Mouse (Mus musculus) kidney, adult 2 months (tissue): Measurements from ENCODE around the gene Myo15b. TPM values are rescaled to one million over a fixed set of nuclear protein-coding genes. Genes with fewer than 3 reads are reported as not detected.

Source experiments
- DNase-seq: peaks from one replicate; pipeline ENCODE4 v3.0.0; 2021
- H3K27ac ChIP-seq: fragments of 200-500 bp; 2 replicates; pipeline ENCODE4 v1.5.1; 2012; ENCODE audit warnings: low read depth, low read length, control low read depth, inconsistent platforms; ENCODE audit not compliant: insufficient read depth
- H3K27me3 ChIP-seq: fragments of 200-500 bp; replicated peaks from 2 replicates; pipeline ENCODE4 v1.6.1; 2012; ENCODE audit warnings: mild to moderate bottlenecking, moderate library complexity, low read length, inconsistent platforms; ENCODE audit not compliant: control insufficient read depth, insufficient read depth
- H3K36me3 ChIP-seq: fragments of 200-500 bp; 2 replicates; pipeline ENCODE4 v1.6.1; 2012; ENCODE audit warnings: mild to moderate bottlenecking, moderate library complexity, low read length, inconsistent platforms; ENCODE audit not compliant: control insufficient read depth, insufficient read depth
- H3K4me1 ChIP-seq: fragments of 200-500 bp; 2 replicates; pipeline ENCODE4 v1.6.1; 2011; ENCODE audit warnings: low read length; ENCODE audit not compliant: control insufficient read depth, insufficient read depth
- H3K4me3 ChIP-seq: fragments of 200-500 bp; 2 replicates; pipeline ENCODE4 v1.5.1; 2011; ENCODE audit warnings: mild to moderate bottlenecking, low read depth, low read length, control low read depth; ENCODE audit not compliant: insufficient read depth
- CTCF ChIP-seq: fragments of 200-500 bp; conservative IDR thresholded peaks from 2 replicates; pipeline ENCODE4 v1.5.1; 2011; ENCODE audit warnings: low read depth, mild to moderate bottlenecking, control low read depth, low read length, moderate library complexity, mixed read lengths; ENCODE audit not compliant: insufficient read depth, insufficient read length
- POLR2A ChIP-seq: fragments of 200-500 bp; IDR thresholded peaks from one replicate; pipeline ENCODE4 v1.6.1; 2011; ENCODE audit warnings: low read depth, low read length, control low read depth
- WGBS: fragments of 180-500 bp; shearing (Covaris S2); methylation state at CpG from one replicate; pipeline ENCODE4 v1.1.7; 2018; 5-methylcytosine and 5-hydroxymethylcytosine counted together
- polyA plus RNA-seq: library from polyadenylated mRNA; depleted of rRNA; stranded (reverse); fragments of >200 nt; gene quantifications from 2 replicates; pipeline ENCODE4 v1.2.3, GENCODE M21; 2012

The Myo15b gene
- polyA plus RNA-seq, 1 experiment: 104 TPM

DNA sequence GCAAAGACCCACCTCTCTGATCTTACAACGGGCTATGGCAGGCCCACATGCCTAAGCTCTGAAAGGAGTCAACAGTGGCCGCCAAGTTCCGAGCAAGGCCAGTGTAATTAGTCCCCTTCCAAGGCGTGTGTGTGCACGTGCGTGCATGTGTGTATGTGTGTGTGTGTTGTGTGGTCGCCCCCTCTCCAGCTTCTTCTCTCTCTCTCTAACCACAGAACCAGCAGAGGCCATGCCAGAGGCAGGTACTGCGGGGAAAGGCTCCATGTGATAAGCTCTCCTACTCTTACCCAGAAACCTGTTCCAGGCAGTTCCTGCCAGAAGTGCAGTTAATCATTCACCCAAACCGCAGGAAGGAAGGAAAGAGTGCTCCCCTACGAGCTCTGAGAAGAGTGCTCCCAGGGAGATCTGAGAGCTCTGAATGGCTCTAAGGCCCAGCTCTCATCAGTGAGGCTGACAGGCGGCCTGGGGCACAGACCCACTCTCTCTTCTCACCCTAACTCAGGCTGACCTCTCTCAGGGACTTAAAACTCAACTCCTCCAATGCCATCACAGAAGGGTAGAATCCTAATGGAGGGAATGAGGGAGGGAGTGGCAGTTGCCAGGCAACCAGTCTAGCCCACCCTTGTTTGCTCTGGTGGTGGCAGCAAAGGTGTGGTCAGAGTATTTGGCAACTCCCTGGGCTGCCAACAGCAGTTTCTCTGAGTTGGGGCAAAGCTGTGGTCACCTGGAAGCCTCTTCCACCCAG is 53.6 kb downstream of the Myo15b start, which contains the start of gene Smim6:
TSS of gene Smim6 (plus strand) at position 386 of the 745 bp plus-strand sequence.
- TF ChIP-seq CTCF: no peak
- TF ChIP-seq POLR2A: no peak
- H3K4me1 ChIP-seq: peaks cover 18% of the 10 kb centered on the region
- no peaks in the 10 kb centered on the region for H3K36me3 ChIP-seq
- H3K27ac ChIP-seq: peak within 1 kb of the TSS; percentile 95
- no peak within 1 kb of the TSS for H3K4me3 ChIP-seq
- DNase-seq: peak; percentile 91
- no peaks in the 10 kb centered on the region for H3K27me3 ChIP-seq
- 38% methylated on average over 11 of the region's 11 CpGs for WGBS

DNA sequence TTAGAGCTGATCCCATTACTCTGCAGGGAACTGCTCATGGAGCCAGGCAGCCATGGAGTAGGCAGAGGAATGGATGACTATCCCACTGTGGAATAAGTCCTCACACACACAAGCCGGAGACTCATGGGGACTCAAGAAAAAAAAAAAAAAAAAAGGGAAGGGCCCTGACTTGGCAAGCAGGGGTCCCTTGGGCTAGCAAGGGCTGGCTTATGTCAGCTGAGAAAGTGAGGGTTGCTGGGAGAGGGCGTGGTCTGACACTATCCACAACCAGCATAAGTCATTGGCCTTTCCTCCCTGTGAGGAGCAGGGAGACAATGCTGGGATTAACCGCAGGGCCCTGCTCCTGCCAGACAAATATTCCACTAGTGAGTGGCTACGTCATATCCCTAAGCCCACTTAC is 58.4 kb downstream of the Myo15b start:
- WGBS: 94% methylated on average over 4 of the region's 4 CpGs
- H3K36me3 ChIP-seq: no peaks in the 10 kb centered on the region

DNA sequence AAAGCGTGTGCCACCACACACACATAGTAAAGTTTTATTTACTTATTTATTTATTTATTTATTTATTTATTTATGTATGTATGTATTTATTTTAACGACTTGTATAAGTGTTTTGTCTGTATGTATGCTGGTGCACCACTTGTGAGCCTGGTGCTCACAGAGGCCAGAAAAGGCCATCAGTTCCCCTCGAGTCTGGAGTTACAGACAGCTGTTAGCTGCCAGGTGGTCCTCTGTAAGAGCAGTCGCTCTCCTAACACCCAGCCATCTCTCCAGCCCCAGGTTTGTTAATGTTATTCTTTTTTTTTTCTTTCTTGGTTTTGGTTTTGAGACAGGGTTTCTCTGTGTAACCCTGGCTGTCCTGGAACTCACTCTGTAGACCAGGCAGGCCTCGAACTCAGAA is 60.4 kb downstream of the Myo15b start:
- Histone ChIP-seq H3K4me3 (no peak overlapping the region), H3K36me3 (no peaks in the 10 kb centered on the region), H3K27ac (no peak overlapping the region), H3K4me1 (no peaks in the 10 kb centered on the region), H3K27me3 (no peaks in the 10 kb centered on the region)
- 95% methylated on average over 5 of the region's 5 CpGs for WGBS
- DNase-seq: no peak
- TF ChIP-seq CTCF (no peak), POLR2A (no peak)

More for the DNA sequence above, 58.4 kb downstream of the Myo15b start:
- Histone ChIP-seq H3K27ac (no peak overlapping the region), H3K4me3 (no peak overlapping the region), H3K4me1 (peaks cover 6% of the 10 kb centered on the region), H3K27me3 (no peaks in the 10 kb centered on the region)
- DNase-seq: no peak
- TF ChIP-seq CTCF (no peak), POLR2A (no peak)

DNA sequence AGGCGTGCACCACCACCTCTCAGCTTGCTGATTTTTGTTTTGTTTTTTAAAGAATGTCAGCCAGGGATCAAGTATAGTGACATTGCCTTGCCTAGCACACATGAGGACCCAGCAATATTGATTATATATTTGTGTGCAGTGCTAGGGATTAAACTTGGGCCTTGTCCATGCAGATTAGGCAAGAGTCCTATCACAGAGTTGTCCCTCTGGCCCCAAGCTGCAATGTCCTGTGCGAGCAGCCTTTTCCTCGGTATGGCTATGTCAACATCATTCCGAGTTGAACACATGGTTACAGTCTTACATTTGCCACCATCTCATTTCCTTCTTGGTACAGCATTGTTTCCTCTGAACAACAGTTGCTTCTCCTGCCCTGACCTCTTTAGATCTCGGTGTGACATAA is 60.9 kb downstream of the Myo15b start:
- TF ChIP-seq CTCF (no peak), POLR2A (no peak)
- no peak for DNase-seq
- Histone ChIP-seq H3K36me3 (no peaks in the 10 kb centered on the region), H3K4me1 (no peaks in the 10 kb centered on the region), H3K27me3 (no peaks in the 10 kb centered on the region), H3K27ac (no peak overlapping the region), H3K4me3 (no peak overlapping the region)
- WGBS: 93% methylated on average over 5 of the region's 5 CpGs

DNA sequence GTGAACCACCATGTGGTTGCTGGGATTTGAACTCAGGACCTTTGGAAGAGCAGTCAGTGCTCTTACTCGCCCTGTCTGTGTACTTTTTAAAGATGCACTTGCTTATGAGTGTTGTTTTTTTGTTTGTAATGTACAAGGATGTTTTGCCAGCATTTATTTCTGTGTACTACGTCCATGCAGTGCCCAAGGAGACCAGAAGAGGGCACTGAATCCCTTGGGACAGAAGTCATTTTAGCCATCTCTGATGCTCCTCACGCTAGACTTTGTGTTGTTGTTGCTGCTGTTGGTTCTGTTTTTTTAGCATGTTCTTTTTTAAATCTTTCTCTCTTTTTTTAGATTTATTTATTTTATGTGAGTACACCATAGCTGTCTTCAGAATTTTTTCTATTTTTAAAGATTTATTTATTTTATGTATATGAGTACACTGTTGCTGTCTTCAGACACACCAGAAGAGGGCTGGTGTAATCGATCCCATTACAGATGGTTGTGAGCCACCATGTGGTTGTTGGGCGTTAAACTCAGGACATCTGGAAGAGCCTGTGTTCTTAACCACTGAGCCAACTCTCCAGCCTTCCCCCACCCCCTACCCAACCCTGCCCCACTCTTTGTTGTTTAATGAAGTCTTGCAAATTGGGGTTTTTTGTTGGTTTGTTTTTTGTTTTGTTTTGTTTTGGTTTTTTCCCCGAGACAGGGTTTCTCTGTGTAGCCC is 62.1 kb downstream of the Myo15b start:
- H3K27me3 ChIP-seq: no peaks in the 10 kb centered on the region
- WGBS: 33% methylated on average over 6 of the region's 6 CpGs
- peak; percentile 73 for DNase-seq

DNA sequence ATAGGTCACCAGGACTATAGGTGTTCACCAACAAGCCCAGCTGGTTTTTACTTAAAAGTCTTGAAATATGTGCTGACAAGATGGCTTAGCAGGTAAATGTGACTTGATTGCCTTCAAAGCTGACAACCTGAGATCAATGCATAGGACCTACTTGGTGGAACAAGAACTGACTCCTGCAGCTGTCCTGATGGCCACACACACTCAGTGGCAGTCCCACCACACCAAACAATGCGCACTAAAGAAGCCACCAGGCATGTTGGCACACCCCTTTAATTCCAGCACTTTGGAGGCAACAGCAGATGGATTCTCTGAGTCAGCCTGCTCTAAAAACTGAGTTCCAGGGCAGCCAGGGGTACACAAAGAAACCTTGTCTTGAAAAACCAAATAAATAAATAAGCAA is 63.8 kb downstream of the Myo15b start:
- Histone ChIP-seq H3K4me1 (no peaks in the 10 kb centered on the region), H3K27me3 (no peaks in the 10 kb centered on the region), H3K27ac (no peak overlapping the region), H3K36me3 (no peaks in the 10 kb centered on the region), H3K4me3 (no peak overlapping the region)
- DNase-seq: no peak
- 100% methylated on average over 1 of the region's 1 CpGs for WGBS
- TF ChIP-seq POLR2A (no peak), CTCF (no peak)

More for the DNA sequence above, 62.1 kb downstream of the Myo15b start:
- Histone ChIP-seq H3K4me3 (no peak overlapping the region), H3K36me3 (no peaks in the 10 kb centered on the region), H3K27ac (no peak overlapping the region), H3K4me1 (no peaks in the 10 kb centered on the region)
- peak; percentile 70 for TF ChIP-seq CTCF
- no peak for TF ChIP-seq POLR2A

DNA sequence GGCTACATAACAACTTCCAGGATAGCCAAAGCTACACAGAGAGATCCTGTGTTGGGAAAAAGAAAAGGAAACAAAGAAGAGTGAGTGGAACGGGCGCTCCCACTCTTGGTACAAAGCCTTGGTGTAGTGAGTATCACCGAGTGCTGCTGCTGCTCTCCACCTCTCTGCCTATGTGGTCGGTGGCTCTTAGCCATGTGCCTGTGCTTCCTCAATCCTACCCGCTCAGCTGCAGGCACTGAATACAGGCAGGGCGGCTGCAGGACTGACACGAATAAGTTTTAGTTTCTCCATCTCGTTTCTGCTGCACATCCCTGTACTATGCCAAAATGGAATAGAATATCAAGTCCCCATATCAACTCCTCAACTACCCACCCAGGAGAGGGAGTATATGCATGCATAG is 70.8 kb downstream of the Myo15b start:
- Histone ChIP-seq H3K27me3 (no peaks in the 10 kb centered on the region), H3K36me3 (no peaks in the 10 kb centered on the region), H3K4me1 (no peaks in the 10 kb centered on the region; the same call in 1 of the 2 replicates), H3K27ac (no peak overlapping the region), H3K4me3 (no peak overlapping the region)
- 94% methylated on average over 8 of the region's 8 CpGs for WGBS
- DNase-seq: no peak
- TF ChIP-seq CTCF (no peak), POLR2A (no peak)
